Mouse (Mus musculus): ENCODE data around the gene Zfp750. TPM values are rescaled to one million over a fixed set of nuclear protein-coding genes. Genes with fewer than 3 reads are reported as not detected.

Gene Zfp750
- polyA plus RNA-seq, 1 experiment from 2014 or later, result 0.66 TPM

DNA sequence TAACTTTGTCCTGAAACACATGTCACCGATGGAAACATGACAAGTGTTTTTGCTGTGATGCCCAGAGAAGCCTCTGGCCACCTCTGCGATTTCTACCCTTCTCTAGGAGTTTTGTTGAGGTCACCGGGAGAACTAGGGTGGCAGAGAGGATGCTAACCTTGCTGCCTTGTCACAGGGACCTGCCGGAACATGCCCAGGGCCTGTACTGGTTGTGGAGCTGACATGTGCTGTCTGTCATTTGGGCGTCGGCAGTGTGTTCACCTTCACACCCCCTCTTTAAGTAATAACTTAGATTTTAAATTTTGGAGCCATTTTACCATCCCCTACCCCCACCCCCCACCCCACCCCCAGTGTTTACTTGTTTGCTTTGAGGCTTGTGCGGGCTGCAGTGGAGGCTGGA is 570 bp upstream of the Zfp750 start:
- Histone ChIP-seq H3K4me2 (ENCODE audit: low read length) (no peak overlapping the region), H3K27me3 (replicated peaks; ENCODE audit: control insufficient read depth, insufficient read depth, low read length) (no peaks in the 10 kb centered on the region), H3K36me3 (ENCODE audit: control insufficient read depth, insufficient read depth) (no peaks in the 10 kb centered on the region), H3K4me1 (replicated peaks; ENCODE audit: control insufficient read depth, insufficient read depth, low read length) (0 out of 2 replicates have a peak, but pooled peaks cover 3% of the 10 kb centered on the region), H3K27ac (ENCODE audit: low read length) (no peak overlapping the region), H3K4me3 (replicated peaks; ENCODE audit: low read length) (no peak overlapping the region), H3K9ac (replicated peaks; ENCODE audit: low read depth, low read length) (no peak overlapping the region), H3K9me3 (ENCODE audit: control insufficient read depth, low read length) (no peaks in the 10 kb centered on the region)
- no peak for ATAC-seq
- 86% methylated on average over 7 of the region's 7 CpGs for WGBS

- ATAC-seq, result no peak
- no peak overlapping the region for H3K27ac ChIP-seq (ENCODE audit: low read length)
- H3K36me3 ChIP-seq (ENCODE audit: control insufficient read depth, insufficient read depth), result no peaks in the 10 kb centered on the region
- H3K27me3 ChIP-seq (replicated peaks; ENCODE audit: control insufficient read depth, insufficient read depth, low read length), result no peaks in the 10 kb centered on the region
- no peak overlapping the region for H3K4me2 ChIP-seq (ENCODE audit: low read length)
- WGBS, result 71% methylated on average over 17 of the region's 17 CpGs
- H3K9me3 ChIP-seq (ENCODE audit: control insufficient read depth, low read length), result no peaks in the 10 kb centered on the region
- no peak overlapping the region for H3K4me3 ChIP-seq (replicated peaks; ENCODE audit: low read length)
- H3K4me1 ChIP-seq (replicated peaks; ENCODE audit: control insufficient read depth, insufficient read depth, low read length), result peaks cover 11% of the 10 kb centered on the region
- no peak overlapping the region for H3K9ac ChIP-seq (replicated peaks; ENCODE audit: low read depth, low read length)
Measured at GRCm38 (mm10) chr11:121517687-121518465, 1.3 kb downstream of the Zfp750 start.

DNA sequence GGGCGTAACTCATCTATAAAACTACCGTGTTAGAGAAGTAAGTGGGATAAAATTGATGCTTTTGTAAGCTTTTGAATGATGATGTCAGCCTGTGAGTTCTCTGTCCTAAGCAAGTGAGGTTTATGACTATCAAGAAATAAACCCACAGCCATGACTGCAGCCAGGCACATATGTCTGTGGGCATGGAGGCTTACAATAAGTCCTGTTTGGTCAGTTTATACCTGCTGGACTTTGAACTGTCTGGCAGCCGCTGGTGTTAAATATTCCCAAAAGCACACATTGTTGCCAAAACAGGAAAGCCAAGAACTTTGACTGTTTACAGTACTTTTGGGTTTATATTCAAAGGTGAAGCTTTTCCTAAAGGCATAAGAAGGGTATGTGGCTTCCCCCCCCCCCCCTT is 2.2 kb downstream of the Zfp750 start:
- WGBS, result 79% methylated on average over 3 of the region's 3 CpGs
- Histone ChIP-seq H3K4me3 (replicated peaks; ENCODE audit: low read length) (no peak overlapping the region), H3K36me3 (ENCODE audit: control insufficient read depth, insufficient read depth) (no peaks in the 10 kb centered on the region), H3K9ac (replicated peaks; ENCODE audit: low read depth, low read length) (no peak overlapping the region), H3K4me1 (replicated peaks; ENCODE audit: control insufficient read depth, insufficient read depth, low read length) (peaks cover 14% of the 10 kb centered on the region), H3K27me3 (replicated peaks; ENCODE audit: control insufficient read depth, insufficient read depth, low read length) (no peaks in the 10 kb centered on the region), H3K4me2 (ENCODE audit: low read length) (no peak overlapping the region), H3K9me3 (ENCODE audit: control insufficient read depth, low read length) (no peaks in the 10 kb centered on the region), H3K27ac (ENCODE audit: low read length) (no peak overlapping the region)
- no peak for ATAC-seq

- no peak for ATAC-seq
- no peak overlapping the region for H3K4me3 ChIP-seq (replicated peaks; ENCODE audit: low read length)
Measured at GRCm38 (mm10) chr11:121515996-121516395, 3.1 kb downstream of the Zfp750 start.

GRCm38 (mm10) chr11:121512896-121513572 is 6.1 kb downstream of the Zfp750 start:
- H3K9me3 ChIP-seq (ENCODE audit: control insufficient read depth, low read length), result no peaks in the 10 kb centered on the region
- H3K9ac ChIP-seq (replicated peaks; ENCODE audit: low read depth, low read length), result no peak overlapping the region
- H3K4me3 ChIP-seq (replicated peaks; ENCODE audit: low read length), result no peak overlapping the region
- ATAC-seq, result no peak
- 65% methylated on average over 8 of the region's 8 CpGs for WGBS
- H3K27me3 ChIP-seq (replicated peaks; ENCODE audit: control insufficient read depth, insufficient read depth, low read length), result no peaks in the 10 kb centered on the region
- no peaks in the 10 kb centered on the region for H3K36me3 ChIP-seq (ENCODE audit: control insufficient read depth, insufficient read depth)
- peak overlapping the region; percentile 10 for H3K27ac ChIP-seq (ENCODE audit: low read length)
- H3K4me1 ChIP-seq (replicated peaks; ENCODE audit: control insufficient read depth, insufficient read depth, low read length), result peaks cover 11% of the 10 kb centered on the region
- H3K4me2 ChIP-seq (ENCODE audit: low read length), result no peak overlapping the region

More at GRCm38 (mm10) chr11:121515996-121516395, 3.1 kb downstream of the Zfp750 start:
- WGBS, result 86% methylated on average over 9 of the region's 9 CpGs
- Histone ChIP-seq H3K4me2 (ENCODE audit: low read length) (no peak overlapping the region), H3K27ac (ENCODE audit: low read length) (no peak overlapping the region), H3K27me3 (replicated peaks; ENCODE audit: control insufficient read depth, insufficient read depth, low read length) (no peaks in the 10 kb centered on the region), H3K4me1 (replicated peaks; ENCODE audit: control insufficient read depth, insufficient read depth, low read length) (peaks cover 14% of the 10 kb centered on the region), H3K36me3 (ENCODE audit: control insufficient read depth, insufficient read depth) (no peaks in the 10 kb centered on the region), H3K9ac (replicated peaks; ENCODE audit: low read depth, low read length) (no peak overlapping the region), H3K9me3 (ENCODE audit: control insufficient read depth, low read length) (no peaks in the 10 kb centered on the region)

GRCm38 (mm10) chr11:121510512-121511246 is 8.5 kb downstream of the Zfp750 start:
- Histone ChIP-seq H3K4me1 (replicated peaks; ENCODE audit: control insufficient read depth, insufficient read depth, low read length) (peaks cover 11% of the 10 kb centered on the region), H3K4me2 (ENCODE audit: low read length) (no peak overlapping the region), H3K4me3 (replicated peaks; ENCODE audit: low read length) (no peak overlapping the region), H3K36me3 (ENCODE audit: control insufficient read depth, insufficient read depth) (no peaks in the 10 kb centered on the region; the same call in 1 of the 2 replicates), H3K9ac (replicated peaks; ENCODE audit: low read depth, low read length) (no peak overlapping the region), H3K27ac (ENCODE audit: low read length) (no peak overlapping the region), H3K27me3 (replicated peaks; ENCODE audit: control insufficient read depth, insufficient read depth, low read length) (no peaks in the 10 kb centered on the region), H3K9me3 (ENCODE audit: control insufficient read depth, low read length) (no peaks in the 10 kb centered on the region)
- WGBS, result 74% methylated on average over 9 of the region's 9 CpGs
- ATAC-seq, result no peak

GRCm38 (mm10) chr11:121508478-121508877 is 10.7 kb downstream of the Zfp750 start:
- Histone ChIP-seq H3K9me3 (ENCODE audit: control insufficient read depth, low read length) (no peaks in the 10 kb centered on the region), H3K4me2 (ENCODE audit: low read length) (no peak overlapping the region), H3K27ac (ENCODE audit: low read length) (no peak overlapping the region), H3K9ac (replicated peaks; ENCODE audit: low read depth, low read length) (no peak overlapping the region), H3K4me3 (replicated peaks; ENCODE audit: low read length) (no peak overlapping the region), H3K27me3 (replicated peaks; ENCODE audit: control insufficient read depth, insufficient read depth, low read length) (no peaks in the 10 kb centered on the region), H3K4me1 (replicated peaks; ENCODE audit: control insufficient read depth, insufficient read depth, low read length) (peaks cover 10% of the 10 kb centered on the region), H3K36me3 (ENCODE audit: control insufficient read depth, insufficient read depth) (no peaks in the 10 kb centered on the region; the same call in none of the 2 replicates)
- 88% methylated on average over 4 of the region's 4 CpGs for WGBS
- ATAC-seq, result no peak

- no peak for ATAC-seq
- no peaks in the 10 kb centered on the region for H3K27me3 ChIP-seq (replicated peaks; ENCODE audit: control insufficient read depth, insufficient read depth, low read length)
- no peak overlapping the region for H3K9ac ChIP-seq (replicated peaks; ENCODE audit: low read depth, low read length)
- WGBS, result 69% methylated on average over 4 of the region's 4 CpGs
- H3K4me2 ChIP-seq (ENCODE audit: low read length), result no peak overlapping the region
- H3K4me1 ChIP-seq (replicated peaks; ENCODE audit: control insufficient read depth, insufficient read depth, low read length), result no peaks in the 10 kb centered on the region
- H3K36me3 ChIP-seq (ENCODE audit: control insufficient read depth, insufficient read depth), result peaks cover 2% of the 10 kb centered on the region
- H3K9me3 ChIP-seq (ENCODE audit: control insufficient read depth, low read length), result no peaks in the 10 kb centered on the region
- H3K27ac ChIP-seq (ENCODE audit: low read length), result no peak overlapping the region
- no peak overlapping the region for H3K4me3 ChIP-seq (replicated peaks; ENCODE audit: low read length)
Measured at GRCm38 (mm10) chr11:121502000-121502860, 16.9 kb downstream of the Zfp750 start.

All from forebrain, embryonic 16.5 days (tissue).